ENCODE assay signal across 9 mouse cellular contexts in the genomic region with DNA sequence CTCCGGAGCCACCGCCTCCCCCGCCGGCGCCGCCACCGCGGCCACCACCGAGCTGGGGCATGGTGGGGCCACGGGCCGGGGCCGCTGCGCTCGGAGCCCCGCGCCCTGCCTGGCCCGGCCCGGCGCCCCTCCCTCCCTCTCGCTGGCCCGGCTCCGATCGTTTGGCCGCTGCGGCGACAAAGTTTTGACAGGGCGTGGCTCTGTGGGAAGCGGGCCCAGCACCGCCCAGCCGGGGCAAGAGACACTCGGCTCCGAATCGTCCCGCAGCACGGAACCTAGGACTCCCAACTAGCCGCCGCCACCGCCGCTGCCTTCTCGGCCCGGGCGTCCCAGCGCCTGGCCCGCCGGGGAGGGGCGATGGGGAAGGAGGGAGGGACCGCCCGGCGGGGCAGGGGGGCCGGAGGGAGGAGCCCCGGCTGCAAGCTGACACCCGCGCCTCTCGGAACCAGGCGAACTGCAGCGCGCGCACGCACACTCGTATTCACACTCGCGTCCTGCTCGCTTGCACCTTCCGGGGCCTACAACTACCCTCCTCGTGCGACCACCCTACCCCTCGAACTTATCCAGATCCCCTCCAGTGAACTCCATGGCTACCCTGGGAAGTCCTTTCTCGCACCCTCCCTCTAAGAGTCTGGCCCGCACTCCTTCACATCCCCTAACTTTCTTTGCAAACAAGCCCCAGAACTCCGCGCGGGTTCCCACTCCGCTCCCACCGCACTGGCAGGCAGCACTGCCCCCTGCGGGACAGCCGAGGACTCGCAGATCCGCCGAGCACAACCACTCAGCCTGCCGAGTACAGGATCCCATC. TPM values are rescaled to one million over a fixed set of nuclear protein-coding genes. Genes with fewer than 3 reads are reported as not detected.
DNase-seq lines count a peak whose midpoint lies in the region; ATAC-seq and TF ChIP-seq lines count a peak whose summit lies in the region.
"Had no signal": no experiment of that assay in that cellular context is flagged by ENCODE, and none has a peak within 500 bp of the region (broad histone marks: within the 10 kb centered on the region; RNA-seq: fewer than 3 reads in every experiment).

A gene (minus strand): TSS at position 363 of the 808 bp plus-strand sequence.

- peak; percentile 94 for ATAC-seq in lung, embryonic 15.5 days (ENCODE audit: borderline replicate concordance, extremely low read depth, low FRiP score, low TSS enrichment)

- peaks cover 25% of the 10 kb centered on the region for H3K4me1 ChIP-seq in hindbrain, embryonic 10.5 days (replicated peaks)
- H3K4me1 ChIP-seq in lung, embryonic 15.5 days: peaks cover 14% of the 10 kb centered on the region
- H3K4me1 ChIP-seq in thymus, adult 2 months (replicated peaks; ENCODE audit: control insufficient read depth, insufficient read depth, low read length): peaks cover 7% of the 10 kb centered on the region; the same call in 1 of the 2 replicates

- peak; percentile 95 for TF ChIP-seq CTCF in thymus, adult 2 months (IDR thresholded peaks at IDR 0.05; ENCODE audit: borderline replicate concordance, control insufficient read depth, extremely low read depth, insufficient read depth, low read length, poor library complexity)

- peak; percentile 15; the same call in 1 of the 2 replicates for TF ChIP-seq POLR2A in thymus, adult 2 months (IDR thresholded peaks at IDR 0.05; ENCODE audit: control insufficient read depth, extremely low read depth, insufficient read depth, low read length, poor library complexity)

- peak within 1 kb of the TSS; percentile 63 for H3K4me2 ChIP-seq in lung, embryonic 15.5 days

- peak; percentile 11 for DNase-seq in MN1 (ENCODE audit: low spot score)
- DNase-seq in cerebellum, adult 9-10 months: peak; percentile 51
- DNase-seq in frontal cortex, adult 2 months (ENCODE audit: extremely low spot score in 1 of 2, low spot score in 1 of 2): peak; percentile 43 to 93
- peak; percentile 94 for DNase-seq in hindbrain, embryonic 10.5 days (ENCODE audit: low spot score)
- DNase-seq in layer of hippocampus, adult 9-10 months (ENCODE audit: low spot score): peak; percentile 78
- DNase-seq in ovary, adult 18-20 months (ENCODE audit: low spot score): peak; percentile 87
- peak; percentile 89 for DNase-seq in thymus, adult 2 months

- H3K27me3 ChIP-seq in hindbrain, embryonic 10.5 days (ENCODE audit: insufficient read depth, poor library complexity, severe bottlenecking): peaks cover 6% of the 10 kb centered on the region; the same call in 1 of the 2 replicates
- no peaks in the 10 kb centered on the region for H3K27me3 ChIP-seq in lung, embryonic 15.5 days
- peaks cover 11% of the 10 kb centered on the region; the same call in 1 of the 2 replicates for H3K27me3 ChIP-seq in thymus, adult 2 months (ENCODE audit: control insufficient read depth, insufficient read depth, low read length)

- H3K36me3 ChIP-seq in hindbrain, embryonic 10.5 days: peaks cover 17% of the 10 kb centered on the region
- H3K36me3 ChIP-seq in lung, embryonic 15.5 days: peaks cover 6% of the 10 kb centered on the region; the same call in 1 of the 2 replicates
- H3K36me3 ChIP-seq in thymus, adult 2 months (ENCODE audit: control insufficient read depth, insufficient read depth, low read length): no peaks in the 10 kb centered on the region

- peak within 1 kb of the TSS; percentile 91 for H3K9ac ChIP-seq in lung, embryonic 15.5 days

- WGBS in hindbrain, embryonic 10.5 days: 1% methylated on average over 80 of the region's 80 CpGs
- WGBS in lung, embryonic 15.5 days: 1% methylated on average over 71 of the region's 80 CpGs
- WGBS in thymus, adult 2 months: under 1% methylated on average over 80 of the region's 80 CpGs

- H3K9me3 ChIP-seq in hindbrain, embryonic 10.5 days: no peaks in the 10 kb centered on the region
- H3K9me3 ChIP-seq in lung, embryonic 15.5 days: no peaks in the 10 kb centered on the region

- peak within 1 kb of the TSS; percentile 96 for H3K27ac ChIP-seq in hindbrain, embryonic 10.5 days
- H3K27ac ChIP-seq in lung, embryonic 15.5 days: peak within 1 kb of the TSS; percentile 97
- H3K27ac ChIP-seq in thymus, adult 2 months (ENCODE audit: control insufficient read depth, insufficient read depth, low read length): no peak within 1 kb of the TSS
- H3K27ac ChIP-seq: macrophage had no signal

- peak within 1 kb of the TSS; percentile 90 for H3K4me3 ChIP-seq in hindbrain, embryonic 10.5 days
- H3K4me3 ChIP-seq in lung, embryonic 15.5 days: peak within 1 kb of the TSS; percentile 94
- H3K4me3 ChIP-seq in thymus, adult 2 months (ENCODE audit: control insufficient read depth, insufficient read depth, low read length): peak within 1 kb of the TSS; percentile 77

RNA-seq across cellular contexts. Expression of the gene that starts here (rescaled TPM):
- 4.9 and 5.4 TPM in 2 replicates for polyA plus RNA-seq in frontal cortex, adult 2 months (2012; rRNA removed)
- polyA plus RNA-seq in hindbrain, embryonic 10.5 days (2016; fragmentation: Nextera tagmentation; extraction: Ambion mirVana): 23.7 and 25.1 TPM in 2 replicates
- 31.5 and 33.8 TPM in 2 replicates for polyA plus RNA-seq in lung, embryonic 15.5 days (2015; fragmentation: Nextera tagmentation; extraction: Ambion mirVana)
- polyA plus RNA-seq in thymus, adult 2 months (2012; rRNA removed): 6.0 and 7.8 TPM in 2 replicates
- polyA plus RNA-seq: macrophage had no signal

Comparison
In these comparisons a context has a peak if more than half of its experiments do, and no peak if none do; other contexts are left out.
1. DNase-seq: peak in every context shown above with its lines; median percentile 94 in hindbrain, embryonic 10.5 days; 89 in thymus, adult 2 months; 87 in ovary, adult 18-20 months; 78 in layer of hippocampus, adult 9-10 months; 68 in frontal cortex, adult 2 months; 51 in cerebellum, adult 9-10 months; 11 in MN1.